Mouse (Mus musculus): ENCODE results near the gene Ptpn1.

DNA sequence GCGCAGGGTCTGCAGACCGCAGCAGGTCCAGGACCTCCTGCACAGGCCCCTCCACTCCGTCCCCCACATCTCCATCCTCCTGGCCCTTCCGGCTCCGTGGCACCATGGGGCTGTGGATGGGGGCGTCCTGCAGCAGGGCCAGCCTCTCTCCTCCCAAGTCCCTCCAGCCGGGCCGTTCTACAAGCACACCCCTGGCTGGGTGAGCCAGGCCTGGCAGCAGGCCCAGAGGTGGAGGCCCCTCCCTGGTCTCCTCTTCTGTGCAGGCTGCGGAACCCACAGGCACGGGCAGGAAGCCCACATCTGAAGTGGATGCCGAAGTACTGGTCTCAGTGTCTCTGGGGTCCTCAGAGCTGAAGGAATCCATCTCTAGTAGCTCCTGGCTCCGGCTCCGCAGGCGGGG lies 57.5 kb downstream of the Ptpn1 start:
- TF ChIP-seq CTCF (IDR thresholded peaks at IDR 0.05; ENCODE audit: extremely low read depth, insufficient read depth, low read length) (no peak), POLR2A (IDR thresholded peaks at IDR 0.05; ENCODE audit: extremely low read depth, insufficient read depth, low read length) (no peak)

Data from cortical plate, adult 2 months (tissue).